Mouse (Mus musculus) heart, embryonic 11.5 days (tissue): ENCODE measurements around the gene Ncl. TPM values are rescaled to one million over a fixed set of nuclear protein-coding genes. Genes with fewer than 3 reads are reported as not detected.
"Not testable (repeated sequence)": the region's sequence is repeated elsewhere in the genome, so short reads cannot be mapped to it uniquely, and the experiment has no call there.

Experiments
- ATAC-seq: fragments of 200-750 bp; cut with Nextera tagmentation; replicated peaks from 2 replicates; pipeline ENCODE4 v1.8.0; 2017; ENCODE audit warnings: moderate library complexity; ENCODE audit not compliant: insufficient number of reproducible peaks, low FRiP score, low TSS enrichment
- H3K27ac ChIP-seq: fragments of 300-500 bp; sonication (generic); 2 replicates; pipeline ENCODE4 v1.5.1; 2014; ENCODE audit warnings: mild to moderate bottlenecking, low read depth, low read length
- H3K27me3 ChIP-seq: fragments of 300-500 bp; sonication (generic); 2 replicates; pipeline ENCODE4 v1.6.1; 2014; ENCODE audit warnings: mild to moderate bottlenecking, low read length, mixed read lengths; ENCODE audit not compliant: control insufficient read depth, insufficient read depth
- H3K36me3 ChIP-seq: fragments of 300-500 bp; sonication (generic); 2 replicates; pipeline ENCODE4 v1.6.1; 2014; ENCODE audit warnings: mild to moderate bottlenecking, low read length, moderate library complexity, mixed read lengths; ENCODE audit not compliant: control insufficient read depth, insufficient read depth
- H3K4me1 ChIP-seq: fragments of 300-500 bp; sonication (generic); 2 replicates; pipeline ENCODE4 v1.6.1; 2014; ENCODE audit warnings: low read length; ENCODE audit not compliant: control insufficient read depth, insufficient read depth
- H3K4me2 ChIP-seq: fragments of 300-500 bp; sonication (generic); 2 replicates; pipeline ENCODE4 v1.6.1; 2014; ENCODE audit warnings: mild to moderate bottlenecking, moderate library complexity
- H3K4me3 ChIP-seq: fragments of 300-500 bp; sonication (generic); 2 replicates; pipeline ENCODE4 v1.5.1; 2014; ENCODE audit warnings: low read depth, low read length
- H3K9ac ChIP-seq: fragments of 300-500 bp; sonication (generic); 2 replicates; pipeline ENCODE4 v1.6.1; 2014; ENCODE audit warnings: mild to moderate bottlenecking, low read depth, low read length, moderate library complexity
- H3K9me3 ChIP-seq: fragments of 300-500 bp; sonication (generic); replicated peaks from 2 replicates; pipeline ENCODE4 v1.6.1; 2016; ENCODE audit warnings: low read length; ENCODE audit not compliant: control insufficient read depth
- WGBS: fragments of 180-500 bp; shearing (Covaris S2); extraction: QIAGEN DNeasy Blood & Tissue Kit; methylation state at CpG from one replicate; pipeline ENCODE4 v1.1.7; 2014; ENCODE audit not compliant: insufficient replicate concordance; 5-methylcytosine and 5-hydroxymethylcytosine counted together
- polyA plus RNA-seq: library from polyadenylated mRNA; unstranded; fragments of >200 nt; fragmentation: Nextera tagmentation; extraction: Ambion mirVana; gene quantifications from 2 replicates; pipeline ENCODE4 v1.2.1, GENCODE M21; 2014

Ncl gene
- polyA plus RNA-seq, 1 experiment from 2014 or later = 287 TPM

- Histone ChIP-seq H3K9ac (no peak overlapping the region), H3K4me2 (no peak overlapping the region), H3K27ac (no peak overlapping the region), H3K4me3 (no peak overlapping the region), H3K27me3 (no peaks in the 10 kb centered on the region), H3K36me3 (peaks cover 15% of the 10 kb centered on the region), H3K4me1 (no peaks in the 10 kb centered on the region), H3K9me3 (no peaks in the 10 kb centered on the region)
- no peak for ATAC-seq
- WGBS = 84% methylated on average over 4 of the region's 4 CpGs
Observed at GRCm38 (mm10) chr1:86345069-86345468, 14.1 kb downstream of the Ncl start.

- Histone ChIP-seq H3K4me2 (no peak overlapping the region), H3K36me3 (peaks cover 6% of the 10 kb centered on the region), H3K9ac (no peak overlapping the region), H3K4me3 (no peak overlapping the region), H3K9me3 (no peaks in the 10 kb centered on the region), H3K27ac (no peak overlapping the region), H3K4me1 (no peaks in the 10 kb centered on the region), H3K27me3 (no peaks in the 10 kb centered on the region)
- ATAC-seq = no peak
- 52% methylated on average over 4 of the region's 4 CpGs for whole genome bisulfite sequencing
Observed at GRCm38 (mm10) chr1:86343969-86344861, 15.0 kb downstream of the Ncl start.

GRCm38 (mm10) chr1:86343087-86343645 lies 16.0 kb downstream of the Ncl start:
- Histone ChIP-seq H3K27me3 (no peaks in the 10 kb centered on the region), H3K27ac (no peak overlapping the region), H3K9me3 (no peaks in the 10 kb centered on the region), H3K36me3 (peaks cover under 1% of the 10 kb centered on the region; the same call in 1 of the 2 replicates), H3K4me2 (no peak overlapping the region), H3K9ac (no peak overlapping the region), H3K4me3 (no peak overlapping the region), H3K4me1 (no peaks in the 10 kb centered on the region)
- 84% methylated on average over 1 of the region's 1 CpGs for WGBS
- ATAC-seq = no peak

- WGBS = 91% methylated on average over 2 of the region's 2 CpGs
- no peak overlapping the region for H3K27ac ChIP-seq
- no peak for ATAC-seq
Observed at GRCm38 (mm10) chr1:86342371-86342770, 16.8 kb downstream of the Ncl start.

GRCm38 (mm10) chr1:86341096-86341495 lies 18.1 kb downstream of the Ncl start:
- 75% methylated on average over 2 of the region's 2 CpGs for WGBS
- not testable (repeated sequence) for ATAC-seq

More at GRCm38 (mm10) chr1:86342371-86342770, 16.8 kb downstream of the Ncl start:
- H3K4me2 ChIP-seq = no peak overlapping the region
- H3K4me3 ChIP-seq = no peak overlapping the region
- no peak overlapping the region for H3K9ac ChIP-seq
- no peaks in the 10 kb centered on the region for H3K9me3 ChIP-seq
- no peaks in the 10 kb centered on the region for H3K4me1 ChIP-seq
- no peaks in the 10 kb centered on the region for H3K27me3 ChIP-seq
- H3K36me3 ChIP-seq = no peaks in the 10 kb centered on the region

GRCm38 (mm10) chr1:86339156-86339812 lies 19.9 kb downstream of the Ncl start:
- H3K27me3 ChIP-seq = no peaks in the 10 kb centered on the region
- no peak overlapping the region for H3K4me2 ChIP-seq
- H3K4me3 ChIP-seq = no peak overlapping the region
- H3K36me3 ChIP-seq = no peaks in the 10 kb centered on the region
- no peak for ATAC-seq
- H3K9ac ChIP-seq = no peak overlapping the region
- no peak overlapping the region for H3K27ac ChIP-seq
- WGBS = 32% methylated on average over 4 of the region's 4 CpGs
- no peaks in the 10 kb centered on the region for H3K4me1 ChIP-seq
- no peaks in the 10 kb centered on the region for H3K9me3 ChIP-seq

More at GRCm38 (mm10) chr1:86341096-86341495, 18.1 kb downstream of the Ncl start:
- H3K27ac ChIP-seq, H3K9me3 ChIP-seq, H3K27me3 ChIP-seq, H3K36me3 ChIP-seq, H3K4me3 ChIP-seq, H3K9ac ChIP-seq, H3K4me1 ChIP-seq, H3K4me2 ChIP-seq: not testable (repeated sequence)

GRCm38 (mm10) chr1:86336330-86336729 lies 22.9 kb downstream of the Ncl start:
- Histone ChIP-seq H3K27ac (no peak overlapping the region), H3K4me2 (no peak overlapping the region), H3K27me3 (no peaks in the 10 kb centered on the region), H3K9me3 (no peaks in the 10 kb centered on the region), H3K36me3 (no peaks in the 10 kb centered on the region), H3K9ac (no peak overlapping the region), H3K4me3 (no peak overlapping the region), H3K4me1 (no peaks in the 10 kb centered on the region)
- ATAC-seq = no peak
- WGBS = 52% methylated on average over 2 of the region's 2 CpGs

- no peak for ATAC-seq
- Histone ChIP-seq H3K9ac (no peak overlapping the region), H3K9me3 (no peaks in the 10 kb centered on the region), H3K4me1 (no peaks in the 10 kb centered on the region), H3K27me3 (no peaks in the 10 kb centered on the region), H3K27ac (no peak overlapping the region), H3K4me2 (no peak overlapping the region), H3K4me3 (no peak overlapping the region), H3K36me3 (no peaks in the 10 kb centered on the region)
- WGBS = 78% methylated on average over 6 of the region's 8 CpGs
Observed at GRCm38 (mm10) chr1:86320822-86321413, 38.3 kb downstream of the Ncl start.
